ENCODE assay signal across 8 mouse cellular contexts in the genomic region with DNA sequence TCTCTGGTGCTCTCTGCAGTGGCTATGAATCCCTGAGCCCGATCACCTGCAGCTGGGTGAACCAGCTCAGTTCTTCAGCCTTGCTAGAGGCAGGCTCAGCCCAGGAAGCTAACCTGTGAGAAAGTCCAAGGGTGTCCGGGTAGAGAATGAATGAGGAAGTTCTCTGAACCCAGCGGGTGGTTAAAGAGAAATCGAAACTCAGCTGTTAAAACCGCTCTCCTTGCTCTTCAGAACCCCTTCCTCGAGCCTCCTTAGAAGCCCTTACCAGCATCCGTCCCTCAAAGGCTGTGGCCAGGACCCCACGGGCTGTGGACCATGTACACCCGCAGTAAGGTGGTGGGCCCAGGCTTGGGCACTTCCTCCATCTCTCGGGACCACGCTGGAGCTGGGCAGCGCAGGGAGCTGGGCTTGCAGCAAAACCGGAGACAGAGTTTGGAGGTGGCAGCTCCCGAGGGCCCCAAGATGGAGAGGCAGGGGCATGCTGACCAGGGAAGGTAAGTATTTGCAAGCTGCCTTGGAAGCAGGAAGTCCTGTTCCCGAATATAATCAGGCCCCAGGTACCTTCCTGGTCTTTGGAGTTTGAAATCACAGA. TPM values are rescaled to one million over a fixed set of nuclear protein-coding genes. Genes with fewer than 3 reads are reported as not detected.
DNase-seq lines count a peak whose midpoint lies in the region; TF ChIP-seq lines count a peak whose summit lies in the region.

A gene (plus strand): TSS at position 69 of the 592 bp plus-strand sequence.

- peak within 1 kb of the TSS; percentile 92 for H3K4me3 ChIP-seq in bone marrow, adult 2 months (replicated peaks; ENCODE audit: control insufficient read depth, low read depth, low read length)
- H3K4me3 ChIP-seq in myocyte, result no peak within 1 kb of the TSS

- no peak for TF ChIP-seq CTCF in bone marrow, adult 2 months (IDR thresholded peaks at IDR 0.05; ENCODE audit: control insufficient read depth, insufficient read depth, low read length)

- peak within 1 kb of the TSS; percentile 94 for H3K27ac ChIP-seq in bone marrow, adult 2 months (ENCODE audit: control insufficient read depth, insufficient read depth, low read depth, low read length, poor library complexity)

- peak within 1 kb of the TSS; percentile 45 for H3K4me2 ChIP-seq in myocyte (ENCODE audit: low read depth)

- no peak for TF ChIP-seq POLR2A in bone marrow, adult 2 months (IDR thresholded peaks at IDR 0.05; ENCODE audit: borderline replicate concordance, control insufficient read depth, low read depth, low read length)
- no peak for TF ChIP-seq POLR2A in myocyte (IDR thresholded peaks at IDR 0.05; ENCODE audit: insufficient read length, low read depth)

- no peaks in the 10 kb centered on the region for H3K27me3 ChIP-seq in myocyte (ENCODE audit: control insufficient read depth, insufficient read depth, insufficient read length)

- peak; percentile 8 for DNase-seq in adrenal gland, adult 2 months
- no peak for DNase-seq in adrenal gland, postnatal 4 days (ENCODE audit: low spot score in 2 of 2)
- DNase-seq in kidney, postnatal 10 days, result peak; percentile 17
- no peak for DNase-seq in cerebellum, adult 11 months
- no peak for DNase-seq in neural tube, embryonic 10.5 days (ENCODE audit: extremely low spot score, low spot score)
- DNase-seq in gastrocnemius, postnatal 4 days (ENCODE audit: low spot score in 2 of 2), result no peak

- no peak within 1 kb of the TSS for H3ac ChIP-seq in myocyte (ENCODE audit: control insufficient read depth, insufficient read length)

- H3K79me2 ChIP-seq in myocyte (ENCODE audit: control insufficient read depth, insufficient read depth), result no peaks in the 10 kb centered on the region

- H3K36me3 ChIP-seq in myocyte (ENCODE audit: control insufficient read depth, insufficient read depth), result no peaks in the 10 kb centered on the region

- H3K4me1 ChIP-seq in bone marrow, adult 2 months (ENCODE audit: control insufficient read depth, insufficient read depth, low read length), result peaks cover 3% of the 10 kb centered on the region

- WGBS in bone marrow, adult 2 months, result 3% methylated on average over 15 of the region's 15 CpGs

TF ChIP-seq in myocyte, 11 proteins besides CTCF, POLR2A, EP300 and RAD21:
- TF ChIP-seq MAX (IDR thresholded peaks at IDR 0.05; ENCODE audit: low read depth), result no peak
- no peak for TF ChIP-seq POLR2AphosphoS2 (IDR thresholded peaks at IDR 0.05; ENCODE audit: insufficient read length, low read depth)
- TF ChIP-seq TCF3 (IDR thresholded peaks at IDR 0.05; ENCODE audit: insufficient read length, low read depth), result no peak
- TF ChIP-seq MYOD1 (IDR thresholded peaks at IDR 0.05; ENCODE audit: control insufficient read depth in 1 of 3, insufficient read length in 2 of 3, low read depth in 2 of 3), result no peak
- no peak for TF ChIP-seq USF1 (IDR thresholded peaks at IDR 0.05; ENCODE audit: low read depth)
- no peak for TF ChIP-seq SRF (IDR thresholded peaks at IDR 0.05; ENCODE audit: control insufficient read depth, insufficient read length, low read depth)
- no peak for TF ChIP-seq MYOG (IDR thresholded peaks at IDR 0.05; ENCODE audit: control insufficient read depth in 1 of 3, insufficient read depth in 1 of 3, insufficient read length in 2 of 3, low read depth in 2 of 3)
- no peak for TF ChIP-seq E2F4 (IDR thresholded peaks at IDR 0.05; ENCODE audit: insufficient read depth)
- no peak for TF ChIP-seq CEBPB (IDR thresholded peaks at IDR 0.05; ENCODE audit: insufficient read depth, poor library complexity, severe bottlenecking)
- no peak for TF ChIP-seq REST (IDR thresholded peaks at IDR 0.05; ENCODE audit: insufficient read depth, insufficient read length)
- no peak for TF ChIP-seq TCF12 (IDR thresholded peaks at IDR 0.05; ENCODE audit: insufficient read depth, poor library complexity, severe bottlenecking)

RNA-seq across cellular contexts. Expression of the gene that starts here (rescaled TPM):
- total RNA-seq in adrenal gland, adult 2 months (2021), result 1 to 10 TPM in 1 of 2 experiments, under 1 TPM in 1; 0.92 to 1.8 TPM
- polyA plus RNA-seq in adrenal gland, adult 2 months (2012; rRNA removed), result 1.2 and 1.4 TPM in 2 replicates
- 1 to 10 TPM; 2.0 to 2.9 TPM for total RNA-seq in adrenal gland, postnatal 4 days (2021)
- polyA plus RNA-seq in bone marrow, adult 2 months (2011; ENCODE audit: insufficient read depth, insufficient read length, low replicate concordance, missing spikeins), result 13.2 and 18.0 TPM in 2 replicates
- polyA plus RNA-seq in myocyte (2012; fragmentation: generic; extraction: Trizol), result 0.07 TPM
- total RNA-seq in gastrocnemius, postnatal 4 days (2021), result under 1 TPM; 0.44 to 0.78 TPM

Comparison
In these comparisons a context has a peak if more than half of its experiments do, and no peak if none do; other contexts are left out.
1. DNase-seq: peak in adrenal gland, adult 2 months (single experiment) and kidney, postnatal 10 days (single experiment); none in adrenal gland, postnatal 4 days (0 of 2), cerebellum, adult 11 months (single experiment), neural tube, embryonic 10.5 days (single experiment) and gastrocnemius, postnatal 4 days (0 of 2).